Mouse (Mus musculus) hindbrain, embryonic 16.5 days (tissue): ENCODE results near the gene Inpp1. TPM values are rescaled to one million over a fixed set of nuclear protein-coding genes. Genes with fewer than 3 reads are reported as not detected.

ENCODE experiments used
- polyA plus RNA-seq: library from polyadenylated mRNA; unstranded; fragments of >200 nt; fragmentation: Nextera tagmentation; extraction: Ambion mirVana; gene quantifications from 2 replicates; pipeline ENCODE4 v1.2.1, GENCODE M21; 2015

Inpp1 gene
- polyA plus RNA-seq, 1 experiment from 2014 or later, result 44.7 TPM

Other genes with a start within 250 kb of the Inpp1 start
- gene Nemp2, start 187.0 kb downstream of the Inpp1 start, polyA plus RNA-seq, result 5.4 and 5.6 TPM in 2 replicates
- 11.7 and 12.6 TPM in 2 replicates for gene Mfsd6, start 90.2 kb downstream of the Inpp1 start, polyA plus RNA-seq
- 29.0 and 29.3 TPM in 2 replicates for gene Hibch, start 27.2 kb upstream of the Inpp1 start, polyA plus RNA-seq
- 5.3 and 6.5 TPM in 2 replicates for gene 1700019D03Rik, start 202.5 kb upstream of the Inpp1 start, polyA plus RNA-seq
- gene Mstn, start 244.0 kb upstream of the Inpp1 start, polyA plus RNA-seq, result 0.21 and 0.59 TPM in 2 replicates